Mouse (Mus musculus): ENCODE results near the gene Cst10. TPM values are rescaled to one million over a fixed set of nuclear protein-coding genes. Genes with fewer than 3 reads are reported as not detected.

The Cst10 gene
- total RNA-seq (2021) = not detected
- long read RNA-seq, experiment 1 = 0 reads
- long read RNA-seq, experiment 2 = 0 reads

DNA sequence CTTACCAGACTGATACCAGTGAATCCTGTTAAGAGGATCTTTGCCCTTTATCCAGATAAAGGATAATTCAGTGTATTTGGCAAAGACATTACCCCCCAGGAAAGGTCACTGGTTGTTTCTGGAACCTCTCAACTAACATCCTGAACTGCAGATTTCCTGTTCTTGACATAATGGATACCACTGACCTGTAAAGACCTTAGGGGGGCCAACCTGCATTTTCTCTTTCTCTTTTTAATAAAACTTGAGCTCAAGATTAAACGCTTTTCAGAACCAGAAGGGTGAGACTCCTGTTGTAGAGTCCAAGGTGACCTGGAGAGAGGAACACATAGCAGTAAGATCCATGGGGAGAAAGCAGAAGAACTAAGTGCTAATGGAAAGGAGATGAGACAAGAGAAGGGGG lies at the start of gene Cst10:
Gene Cst10 (plus strand): TSS at position 301 of the 400 bp plus-strand sequence.
- intact Hi-C loops (cut with DNase I) = no loop called here

DNA sequence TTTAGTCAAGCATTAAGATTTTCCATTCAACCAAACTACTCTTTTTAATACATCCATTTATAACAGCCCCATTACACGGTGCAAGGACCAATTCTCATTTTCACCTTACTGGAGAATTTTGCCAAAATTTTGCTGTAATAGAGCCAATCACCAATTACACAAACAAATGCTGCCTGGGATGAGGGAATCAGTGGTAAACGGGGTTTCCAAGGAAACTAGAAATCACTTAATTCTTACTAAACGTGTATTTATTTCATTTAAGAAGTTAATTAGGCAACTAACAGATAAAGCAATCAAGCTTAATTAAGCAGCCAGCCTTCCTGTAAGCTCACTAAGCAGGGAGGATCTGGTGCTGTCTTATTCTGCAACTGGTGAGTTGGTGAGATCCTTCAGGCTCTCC lies 11.9 kb upstream of the Cst10 start:
- no peak for DNase-seq
- intact Hi-C loops (cut with DNase I) = no loop called here

More for the DNA sequence above, at the start of gene Cst10:
- DNase-seq = no peak

DNA sequence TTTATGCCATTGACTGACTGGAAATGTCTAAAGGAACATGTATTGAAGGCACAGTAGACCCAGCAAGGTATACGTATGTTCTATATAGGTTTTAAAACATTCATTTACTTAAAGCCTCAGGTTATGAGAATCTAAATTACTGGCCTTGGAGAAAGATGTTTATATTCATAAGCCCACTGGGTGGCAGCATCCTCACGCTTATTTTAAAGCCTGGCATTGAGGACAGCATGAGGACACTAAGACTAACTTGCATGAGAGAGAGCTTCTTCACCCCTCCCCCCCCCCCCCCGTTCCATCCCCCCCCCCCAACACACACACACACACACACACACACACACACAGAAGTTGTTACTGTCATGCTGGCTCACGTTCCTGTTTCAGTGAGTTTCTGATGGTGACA lies 17.7 kb downstream of the Cst10 start:
- intact Hi-C loops (cut with DNase I) = no loop called here
- DNase-seq = no peak

Data from gastrocnemius, postnatal 36 days (tissue).